Mouse (Mus musculus): ENCODE data around the gene Gm10320. TPM values are rescaled to one million over a fixed set of nuclear protein-coding genes. Genes with fewer than 3 reads are reported as not detected.

Gm10320 gene
- polyA plus RNA-seq, 1 experiment from 2014 or later = 0.81 TPM

- WGBS = 32% methylated on average over 9 of the region's 9 CpGs
- Histone ChIP-seq H3K9ac (ENCODE audit: low read length) (no peak overlapping the region), H3K9me3 (ENCODE audit: control insufficient read depth, low read length) (peaks cover 6% of the 10 kb centered on the region; the same call in 1 of the 2 replicates), H3K4me3 (ENCODE audit: control insufficient read depth in 1 of 2, insufficient read depth in 1 of 2, low read depth in 1 of 2, low read length in 2 of 2) (no peak overlapping the region), H3K27ac (replicated peaks in 1 of 2; ENCODE audit: control insufficient read depth in 1 of 2, insufficient read depth in 1 of 2, low read depth in 2 of 2, low read length in 2 of 2) (no peak overlapping the region), H3K36me3 (ENCODE audit: control insufficient read depth, insufficient read depth, low read length) (no peaks in the 10 kb centered on the region), H3K27me3 (ENCODE audit: control insufficient read depth, insufficient read depth, low read length) (peaks cover 5% of the 10 kb centered on the region; the same call in 1 of the 2 replicates), H3K4me1 (ENCODE audit: control insufficient read depth in 2 of 2, insufficient read depth in 2 of 2, low read length in 2 of 2) (peaks cover 22 to 26% of the 10 kb centered on the region in 2 experiments), H3K4me2 (ENCODE audit: low read length) (peak overlapping the region; percentile 46)
- no peak for ATAC-seq (ENCODE audit: insufficient number of reproducible peaks, insufficient read depth, low FRiP score, low read depth)
Observed at GRCm38 (mm10) chr13:98533415-98533814, 41.6 kb upstream of the Gm10320 start.

DNA sequence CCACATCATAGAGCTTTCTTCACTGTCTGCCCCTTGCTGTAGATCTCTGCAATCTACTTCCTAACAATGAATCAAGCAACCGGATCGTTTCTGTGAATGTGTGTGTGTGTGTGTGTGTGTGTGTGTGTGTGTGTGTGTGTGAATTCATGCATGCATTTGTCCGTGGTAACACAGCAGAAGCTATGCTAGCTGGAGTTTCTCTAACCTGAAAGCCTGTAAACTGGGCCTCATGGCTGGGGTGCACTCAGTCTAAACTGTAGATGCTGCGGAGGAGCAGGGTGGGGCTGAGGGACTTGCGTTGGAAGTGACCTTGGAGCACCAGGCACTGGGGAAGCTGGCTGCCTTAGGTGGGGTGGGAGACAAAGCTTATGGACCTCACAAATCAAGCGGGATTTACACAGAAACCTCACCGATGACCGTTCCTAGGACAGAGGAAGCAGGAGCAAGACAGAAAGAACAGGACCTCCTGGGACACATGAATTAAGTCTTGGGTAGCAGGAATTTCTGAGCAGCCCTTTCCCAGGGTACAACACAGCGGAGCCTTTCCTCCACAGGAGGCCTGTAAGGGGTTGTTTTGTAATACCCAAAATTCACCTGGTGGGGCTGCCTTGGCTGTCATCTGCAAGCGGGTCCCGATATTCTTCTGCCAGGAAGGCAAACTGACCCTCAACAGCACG lies 41.0 kb upstream of the Gm10320 start:
- Histone ChIP-seq H3K4me1 (ENCODE audit: control insufficient read depth in 2 of 2, insufficient read depth in 2 of 2, low read length in 2 of 2) (peaks cover 22 to 26% of the 10 kb centered on the region in 2 experiments), H3K27me3 (ENCODE audit: control insufficient read depth, insufficient read depth, low read length) (peaks cover 5% of the 10 kb centered on the region; the same call in 1 of the 2 replicates), H3K36me3 (ENCODE audit: control insufficient read depth, insufficient read depth, low read length) (no peaks in the 10 kb centered on the region), H3K4me2 (ENCODE audit: low read length) (no peak overlapping the region), H3K9ac (ENCODE audit: low read length) (no peak overlapping the region), H3K9me3 (ENCODE audit: control insufficient read depth, low read length) (peaks cover 6% of the 10 kb centered on the region; the same call in 1 of the 2 replicates), H3K4me3 (ENCODE audit: control insufficient read depth in 1 of 2, insufficient read depth in 1 of 2, low read depth in 1 of 2, low read length in 2 of 2) (no peak overlapping the region), H3K27ac (replicated peaks in 1 of 2; ENCODE audit: control insufficient read depth in 1 of 2, insufficient read depth in 1 of 2, low read depth in 2 of 2, low read length in 2 of 2) (no peak overlapping the region)
- 61% methylated on average over 12 of the region's 12 CpGs for WGBS
- no peak for ATAC-seq (ENCODE audit: insufficient number of reproducible peaks, insufficient read depth, low FRiP score, low read depth)

DNA sequence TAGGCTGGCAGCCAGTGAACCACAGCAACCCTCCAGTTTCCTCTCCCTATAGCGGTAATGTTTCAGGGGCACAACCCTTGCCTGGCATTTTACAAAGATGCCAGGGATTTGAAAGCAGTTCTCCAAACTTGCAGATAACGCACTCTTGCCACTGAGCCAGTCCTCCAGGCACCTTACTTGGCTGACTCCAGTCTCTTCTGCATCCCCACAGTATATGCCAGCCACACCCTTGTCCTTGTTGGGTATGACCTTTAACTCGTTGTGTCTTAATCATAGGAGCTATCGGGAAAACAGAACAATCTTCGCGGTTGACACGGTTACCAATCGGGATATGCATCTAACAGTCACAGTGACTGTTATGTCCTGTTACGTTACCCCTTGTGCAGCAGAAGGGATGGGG lies 40.2 kb upstream of the Gm10320 start:
- Histone ChIP-seq H3K9ac (ENCODE audit: low read length) (no peak overlapping the region), H3K36me3 (ENCODE audit: control insufficient read depth, insufficient read depth, low read length) (no peaks in the 10 kb centered on the region), H3K9me3 (ENCODE audit: control insufficient read depth, low read length) (peaks cover 6% of the 10 kb centered on the region; the same call in 1 of the 2 replicates), H3K27me3 (ENCODE audit: control insufficient read depth, insufficient read depth, low read length) (peaks cover 5% of the 10 kb centered on the region; the same call in 1 of the 2 replicates), H3K4me1 (ENCODE audit: control insufficient read depth in 2 of 2, insufficient read depth in 2 of 2, low read length in 2 of 2) (peaks cover 22 to 26% of the 10 kb centered on the region in 2 experiments), H3K4me3 (ENCODE audit: control insufficient read depth in 1 of 2, insufficient read depth in 1 of 2, low read depth in 1 of 2, low read length in 2 of 2) (no peak overlapping the region), H3K27ac (replicated peaks in 1 of 2; ENCODE audit: control insufficient read depth in 1 of 2, insufficient read depth in 1 of 2, low read depth in 2 of 2, low read length in 2 of 2) (no peak overlapping the region), H3K4me2 (ENCODE audit: low read length) (no peak overlapping the region)
- ATAC-seq (ENCODE audit: insufficient number of reproducible peaks, insufficient read depth, low FRiP score, low read depth) = no peak
- WGBS = 88% methylated on average over 9 of the region's 9 CpGs

DNA sequence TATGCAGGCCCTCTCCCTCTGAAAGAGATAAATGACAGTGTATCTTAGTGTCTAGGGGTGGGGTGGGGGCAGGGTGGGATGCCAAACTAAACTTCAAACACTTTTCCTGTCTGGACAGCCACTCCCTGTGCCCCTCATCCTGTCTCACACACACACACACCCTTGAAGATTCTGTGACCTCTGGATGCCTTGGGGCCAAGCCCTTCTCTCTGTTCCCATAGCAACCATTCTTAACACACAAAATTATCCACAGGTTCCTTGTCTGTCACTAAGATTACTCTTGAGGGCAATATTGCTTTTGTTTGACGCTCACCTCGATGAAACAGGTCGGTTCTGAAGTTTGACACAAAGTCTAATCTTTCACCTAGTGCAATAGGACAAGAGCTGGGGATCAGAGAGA lies 39.5 kb upstream of the Gm10320 start:
- peaks cover 5% of the 10 kb centered on the region; the same call in 1 of the 2 replicates for H3K27me3 ChIP-seq (ENCODE audit: control insufficient read depth, insufficient read depth, low read length)
- no peaks in the 10 kb centered on the region for H3K36me3 ChIP-seq (ENCODE audit: control insufficient read depth, insufficient read depth, low read length)
- 48% methylated on average over 3 of the region's 3 CpGs for WGBS
- no peak overlapping the region for H3K27ac ChIP-seq (replicated peaks in 1 of 2; ENCODE audit: control insufficient read depth in 1 of 2, insufficient read depth in 1 of 2, low read depth in 2 of 2, low read length in 2 of 2)
- H3K9ac ChIP-seq (ENCODE audit: low read length) = no peak overlapping the region
- peaks cover 6% of the 10 kb centered on the region; the same call in 1 of the 2 replicates for H3K9me3 ChIP-seq (ENCODE audit: control insufficient read depth, low read length)
- no peak overlapping the region for H3K4me2 ChIP-seq (ENCODE audit: low read length)
- ATAC-seq (ENCODE audit: insufficient number of reproducible peaks, insufficient read depth, low FRiP score, low read depth) = no peak
- no peak overlapping the region for H3K4me3 ChIP-seq (ENCODE audit: control insufficient read depth in 1 of 2, insufficient read depth in 1 of 2, low read depth in 1 of 2, low read length in 2 of 2)
- peaks cover 22 to 26% of the 10 kb centered on the region in 2 experiments for H3K4me1 ChIP-seq (ENCODE audit: control insufficient read depth in 2 of 2, insufficient read depth in 2 of 2, low read length in 2 of 2)

DNA sequence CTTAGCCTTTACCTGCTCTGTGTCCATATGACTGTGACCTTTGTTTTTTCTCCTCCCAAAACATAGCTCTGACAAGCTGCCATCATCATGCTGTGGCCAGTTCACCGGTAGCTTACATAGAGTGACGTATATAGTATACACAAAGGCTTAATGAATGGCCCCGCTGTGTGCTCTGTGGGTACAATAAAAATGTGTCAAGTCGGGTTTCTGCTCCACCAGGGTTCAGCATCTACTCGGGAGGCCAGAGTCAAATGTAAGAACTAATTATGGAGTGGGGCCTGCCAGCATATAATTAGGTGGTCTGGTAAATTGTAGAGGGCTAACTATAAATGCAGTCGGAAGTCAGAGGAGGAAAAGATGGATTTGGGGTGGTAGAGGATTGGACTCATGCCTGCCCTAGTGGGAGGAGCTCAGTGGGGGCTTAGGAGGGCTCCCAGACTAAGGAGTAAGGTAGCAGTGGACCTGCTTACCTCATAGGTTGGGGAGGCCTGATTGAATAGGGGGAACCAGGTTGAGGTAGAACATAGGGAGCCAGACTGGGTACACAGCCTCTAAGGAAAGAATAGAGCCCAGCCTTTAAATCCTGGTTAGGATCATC lies 32.0 kb upstream of the Gm10320 start:
- H3K27me3 ChIP-seq (ENCODE audit: control insufficient read depth, insufficient read depth, low read length) = no peaks in the 10 kb centered on the region
- H3K4me2 ChIP-seq (ENCODE audit: low read length) = no peak overlapping the region
- no peaks in the 10 kb centered on the region for H3K4me1 ChIP-seq (ENCODE audit: control insufficient read depth in 2 of 2, insufficient read depth in 2 of 2, low read length in 2 of 2)
- H3K36me3 ChIP-seq (ENCODE audit: control insufficient read depth, insufficient read depth, low read length) = no peaks in the 10 kb centered on the region
- H3K9ac ChIP-seq (ENCODE audit: low read length) = no peak overlapping the region
- no peak overlapping the region for H3K27ac ChIP-seq (replicated peaks in 1 of 2; ENCODE audit: control insufficient read depth in 1 of 2, insufficient read depth in 1 of 2, low read depth in 2 of 2, low read length in 2 of 2)
- H3K4me3 ChIP-seq (ENCODE audit: control insufficient read depth in 1 of 2, insufficient read depth in 1 of 2, low read depth in 1 of 2, low read length in 2 of 2) = no peak overlapping the region
- WGBS = 79% methylated on average over 6 of the region's 6 CpGs
- peaks cover 5% of the 10 kb centered on the region for H3K9me3 ChIP-seq (ENCODE audit: control insufficient read depth, low read length)
- no peak for ATAC-seq (ENCODE audit: insufficient number of reproducible peaks, insufficient read depth, low FRiP score, low read depth)

DNA sequence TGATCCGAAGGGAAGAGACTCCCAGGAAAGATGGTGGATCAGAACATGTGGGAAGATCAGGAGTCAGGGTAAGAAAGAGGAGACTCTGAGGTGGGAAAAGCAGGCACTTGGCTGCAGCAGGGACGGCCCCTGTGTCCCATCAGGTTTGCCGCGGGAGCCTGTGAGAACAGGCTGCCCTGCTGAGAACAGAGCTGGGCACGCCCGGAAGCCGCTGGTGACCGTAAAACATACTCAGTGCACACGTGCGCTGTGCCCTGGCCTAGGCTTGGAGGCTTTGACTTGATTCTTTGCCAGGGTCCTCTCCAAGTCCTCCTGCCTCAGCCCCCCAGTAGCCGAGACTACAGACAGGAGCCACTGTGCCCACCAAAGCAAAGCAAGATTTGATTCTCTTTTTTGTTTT lies 26.5 kb upstream of the Gm10320 start:
- ATAC-seq (ENCODE audit: insufficient number of reproducible peaks, insufficient read depth, low FRiP score, low read depth) = no peak
- Histone ChIP-seq H3K27ac (replicated peaks in 1 of 2; ENCODE audit: control insufficient read depth in 1 of 2, insufficient read depth in 1 of 2, low read depth in 2 of 2, low read length in 2 of 2) (no peak overlapping the region), H3K4me3 (ENCODE audit: control insufficient read depth in 1 of 2, insufficient read depth in 1 of 2, low read depth in 1 of 2, low read length in 2 of 2) (no peak overlapping the region; a peak in 1 of 4 replicates), H3K9ac (ENCODE audit: low read length) (no peak overlapping the region), H3K36me3 (ENCODE audit: control insufficient read depth, insufficient read depth, low read length) (no peaks in the 10 kb centered on the region), H3K4me2 (ENCODE audit: low read length) (peak overlapping the region; percentile 35), H3K4me1 (ENCODE audit: control insufficient read depth in 2 of 2, insufficient read depth in 2 of 2, low read length in 2 of 2) (peaks cover 2 to 3% of the 10 kb centered on the region in 2 experiments; a peak in 2 of 4 replicates), H3K27me3 (ENCODE audit: control insufficient read depth, insufficient read depth, low read length) (no peaks in the 10 kb centered on the region), H3K9me3 (ENCODE audit: control insufficient read depth, low read length) (peaks cover 5% of the 10 kb centered on the region)
- 24% methylated on average over 11 of the region's 11 CpGs for WGBS

DNA sequence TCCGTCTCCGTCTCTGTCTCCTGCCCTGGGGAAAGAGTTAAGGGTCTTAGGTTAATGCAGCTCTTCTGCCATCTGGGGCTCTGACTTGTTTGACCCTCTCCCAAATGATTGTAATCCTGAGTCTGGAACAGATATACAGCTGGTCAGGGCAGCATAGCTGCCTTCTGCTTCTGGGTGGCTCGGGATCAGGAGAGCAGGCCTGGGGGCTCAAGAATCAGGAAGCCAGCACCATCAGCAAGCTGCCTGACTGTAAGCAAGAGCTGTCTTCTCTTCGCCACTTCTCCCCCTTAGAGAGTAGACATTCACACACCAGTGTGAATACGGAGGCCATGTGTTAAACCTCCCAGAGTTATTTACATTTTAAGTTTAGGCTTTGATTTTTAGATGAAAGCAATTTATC lies 25.9 kb upstream of the Gm10320 start:
- Histone ChIP-seq H3K4me3 (ENCODE audit: control insufficient read depth in 1 of 2, insufficient read depth in 1 of 2, low read depth in 1 of 2, low read length in 2 of 2) (no peak overlapping the region), H3K27me3 (ENCODE audit: control insufficient read depth, insufficient read depth, low read length) (no peaks in the 10 kb centered on the region), H3K9ac (ENCODE audit: low read length) (no peak overlapping the region), H3K9me3 (ENCODE audit: control insufficient read depth, low read length) (peaks cover 3% of the 10 kb centered on the region), H3K4me2 (ENCODE audit: low read length) (no peak overlapping the region), H3K27ac (replicated peaks in 1 of 2; ENCODE audit: control insufficient read depth in 1 of 2, insufficient read depth in 1 of 2, low read depth in 2 of 2, low read length in 2 of 2) (no peak overlapping the region), H3K4me1 (ENCODE audit: control insufficient read depth in 2 of 2, insufficient read depth in 2 of 2, low read length in 2 of 2) (peaks cover 2 to 3% of the 10 kb centered on the region in 2 experiments; a peak in 2 of 4 replicates), H3K36me3 (ENCODE audit: control insufficient read depth, insufficient read depth, low read length) (no peaks in the 10 kb centered on the region)
- 65% methylated on average over 5 of the region's 5 CpGs for WGBS
- ATAC-seq (ENCODE audit: insufficient number of reproducible peaks, insufficient read depth, low FRiP score, low read depth) = no peak
